Mouse (Mus musculus): ENCODE results near the gene Acy3.

- TF ChIP-seq POLR2A (IDR thresholded peaks at IDR 0.05; ENCODE audit: control insufficient read depth in 1 of 2, insufficient read depth in 1 of 2, low read depth in 1 of 2, low read length in 2 of 2, poor library complexity in 1 of 2) (no peak), CTCF (IDR thresholded peaks at IDR 0.05 in 2 of 3, conservative IDR thresholded peaks at IDR 0.05 in 1 of 3; ENCODE audit: control insufficient read depth in 1 of 3, insufficient read depth in 1 of 3, low read depth in 2 of 3, low read length in 3 of 3, poor library complexity in 1 of 3, severe bottlenecking in 1 of 3) (no peak), HCFC1 (IDR thresholded peaks at IDR 0.05; ENCODE audit: low read depth, low read length) (no peak), RAD21 (IDR thresholded peaks at IDR 0.05; ENCODE audit: low read depth, low read length) (no peak), KAT2A (conservative IDR thresholded peaks at IDR 0.05; ENCODE audit: low read depth, low read length) (no peak), GATA1 (IDR thresholded peaks at IDR 0.05; ENCODE audit: low read depth, low read length) (no peak)
Observed at GRCm38 (mm10) chr19:3972229-3972628, 14.1 kb upstream of the Acy3 start, which contains the start of gene Aldh3b2.

Data from MEL (cell line).